Mouse (Mus musculus): ENCODE data around the gene Nupl1.

DNA sequence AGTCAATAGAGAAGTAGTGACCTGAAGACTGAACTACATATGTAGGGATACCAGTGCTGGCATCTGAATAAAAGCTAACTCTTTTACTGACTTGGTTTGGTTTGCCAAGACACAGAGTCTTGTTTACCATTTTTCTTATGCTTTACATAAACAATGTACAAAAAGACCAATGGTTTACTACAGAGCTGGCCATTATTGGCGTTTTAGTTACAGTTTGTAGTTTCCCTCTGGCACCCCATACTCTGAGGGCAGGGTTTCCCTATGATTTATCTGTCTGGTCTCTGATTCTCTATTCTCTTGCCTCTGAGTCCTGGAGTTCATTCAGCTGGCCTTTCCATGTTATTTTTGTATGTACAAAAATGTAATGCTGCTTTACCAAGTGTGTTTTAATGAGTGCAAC is 44.3 kb upstream of the Nupl1 start:
- no peak for TF ChIP-seq MYC (IDR thresholded peaks at IDR 0.05; ENCODE audit: low read depth, low read length)
- no peak for TF ChIP-seq BHLHE40 (IDR thresholded peaks at IDR 0.05; ENCODE audit: low read depth, low read length)
- no peak for TF ChIP-seq RAD21 (IDR thresholded peaks at IDR 0.05; ENCODE audit: low read depth, low read length)
- no peak for TF ChIP-seq CTCF (conservative IDR thresholded peaks at IDR 0.05 in 1 of 2, IDR thresholded peaks at IDR 0.05 in 1 of 2; ENCODE audit: low read depth in 2 of 2, low read length in 2 of 2)
- TF ChIP-seq CHD1 (IDR thresholded peaks at IDR 0.05; ENCODE audit: low read depth, low read length): no peak
- no peak for TF ChIP-seq EP300 (IDR thresholded peaks at IDR 0.05; ENCODE audit: low read length)
